Mouse (Mus musculus): ENCODE data around the gene Zbtb7b.

- TF ChIP-seq GABPA (IDR thresholded peaks at IDR 0.05; ENCODE audit: insufficient replicate concordance, low read depth, low read length) = no peak
- TF ChIP-seq CTCF (conservative IDR thresholded peaks at IDR 0.05 in 1 of 2, IDR thresholded peaks at IDR 0.05 in 1 of 2; ENCODE audit: low read depth in 2 of 2, low read length in 2 of 2) = no peak
Measured at GRCm38 (mm10) chr3:89408448-89408847, 13.9 kb upstream of the Zbtb7b start.
